Mouse (Mus musculus) hematopoietic stem cell, adult 5-6 weeks (primary cell): Measurements from ENCODE around the gene Cdcp2. TPM values are rescaled to one million over a fixed set of nuclear protein-coding genes. Genes with fewer than 3 reads are reported as not detected.
A peak's percentile ranks its signal among the peaks of the same experiment; 100 is the strongest.

Experiments used
- ATAC-seq, 2 experiments: fragments of 125-278 bp in 1 of 2; replicated peaks in 1 of 2; 2 replicates each; pipeline ENCODE4 v1.8.0; 2016 to 2017; ENCODE audit warnings: inconsistent platforms in 2 of 2, mild to moderate bottlenecking in 2 of 2, moderate number of reproducible peaks in 2 of 2, low read depth in 1 of 2, moderate TSS enrichment in 1 of 2; ENCODE audit not compliant: low FRiP score in 2 of 2, poor library complexity in 2 of 2, severe bottlenecking in 2 of 2, insufficient read depth in 1 of 2, low TSS enrichment in 1 of 2
- total RNA-seq: library from RNA; stranded (forward); fragments of 172-1452, 232-1000 nt; gene quantifications from 2 replicates; pipeline ENCODE4 v1.2.3, GENCODE M21; 2017

Cdcp2 gene
- not detected in 2 replicates for total RNA-seq

DNA sequence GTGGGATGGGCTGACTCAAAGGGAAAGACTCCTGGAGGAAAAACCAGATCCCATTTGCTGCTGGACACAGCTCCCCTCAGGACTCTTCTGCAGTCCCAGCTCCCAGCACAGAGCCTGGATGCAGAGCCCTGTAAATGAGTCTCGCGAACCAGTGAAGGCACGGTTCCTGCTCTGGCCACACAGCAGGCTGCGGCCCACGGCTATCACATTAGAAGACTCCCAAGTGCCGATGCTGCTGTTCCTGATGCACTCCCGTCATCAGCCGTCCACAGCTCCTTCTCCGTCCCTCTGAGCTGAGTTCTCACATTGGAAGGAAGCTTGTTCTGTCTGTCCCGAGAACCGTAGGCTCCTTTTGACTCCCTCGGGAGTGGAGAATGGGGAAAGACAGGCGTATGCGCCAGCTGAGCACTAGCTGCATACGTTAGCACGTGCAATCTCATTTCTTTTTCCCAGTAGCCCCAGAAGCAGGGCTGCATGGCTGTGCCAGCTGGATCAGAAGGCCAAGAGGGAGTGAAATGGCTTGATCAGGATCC is at the start of gene Cdcp2:
TSS of gene Cdcp2 (plus strand) at position 51 of the 533 bp plus-strand sequence.
- ATAC-seq: no peak

DNA sequence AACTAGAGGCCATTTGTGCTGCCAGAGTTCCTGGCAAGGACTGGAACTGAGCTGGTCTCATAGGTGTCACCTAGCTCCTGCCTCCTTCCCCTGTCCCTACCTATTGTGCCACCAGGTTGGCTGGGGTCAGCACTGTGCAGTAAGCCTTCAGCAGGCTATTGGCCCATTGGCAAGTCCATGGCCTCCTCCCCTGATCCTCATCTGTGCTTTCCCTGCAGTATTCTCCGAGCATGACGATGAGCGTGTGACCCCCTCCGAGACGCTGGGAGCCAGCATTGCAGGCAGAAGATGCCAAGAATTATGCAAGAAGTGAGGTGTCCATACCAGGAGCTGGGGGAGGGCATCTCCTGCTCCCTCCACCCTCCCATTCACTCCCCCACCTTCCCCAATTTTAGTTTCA is 48.9 kb upstream of the Cdcp2 start:
- no peak for ATAC-seq

DNA sequence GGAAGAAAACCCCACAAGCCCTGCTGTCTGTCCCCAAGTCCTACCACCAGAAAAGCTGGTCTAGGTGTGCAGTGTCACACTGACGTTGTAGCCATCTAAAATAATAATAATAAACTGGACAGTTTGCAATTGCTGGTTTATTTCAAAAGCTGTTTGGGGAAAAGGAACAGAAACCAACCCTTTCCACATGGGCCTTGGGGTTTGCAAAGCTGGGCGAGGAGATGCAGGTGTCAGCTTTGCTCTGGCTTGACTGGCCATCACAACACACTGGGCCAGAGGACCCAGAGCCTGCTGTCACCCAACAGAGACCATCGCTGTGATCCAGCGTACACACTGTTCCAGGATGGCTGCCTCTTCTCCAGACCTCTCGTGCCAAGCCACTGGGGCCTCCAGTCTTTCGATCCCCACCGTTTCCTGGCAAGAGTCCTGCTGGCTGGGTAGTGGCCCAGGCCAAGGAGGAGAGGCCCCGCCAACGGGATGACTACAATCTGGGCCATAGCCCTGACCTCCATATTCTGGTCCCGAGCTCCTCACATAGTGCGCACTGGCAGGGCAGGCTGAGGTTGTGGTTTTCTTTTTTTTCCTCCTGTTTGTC is 48.0 kb upstream of the Cdcp2 start:
- ATAC-seq: no peak

DNA sequence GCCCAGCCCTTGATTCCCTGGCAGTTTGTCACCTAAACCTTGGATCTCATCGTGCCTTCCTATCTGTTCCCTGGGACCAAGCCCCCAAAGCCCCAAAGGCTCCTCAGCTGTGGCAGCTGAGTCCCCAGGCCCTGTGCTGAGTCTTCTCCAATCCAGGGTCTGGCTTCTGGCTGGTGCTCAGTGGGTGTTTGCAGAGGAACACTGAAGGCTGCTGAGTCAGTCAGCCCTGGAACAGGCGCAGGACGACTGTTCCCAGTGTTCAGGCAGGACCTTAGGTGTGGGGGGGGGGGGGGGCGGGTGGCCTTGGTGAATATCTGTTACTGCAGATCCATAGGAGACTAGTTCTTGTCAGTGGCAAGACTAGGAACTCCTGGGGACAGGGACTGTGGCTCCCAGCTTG is 44.8 kb upstream of the Cdcp2 start:
- ATAC-seq: no peak

DNA sequence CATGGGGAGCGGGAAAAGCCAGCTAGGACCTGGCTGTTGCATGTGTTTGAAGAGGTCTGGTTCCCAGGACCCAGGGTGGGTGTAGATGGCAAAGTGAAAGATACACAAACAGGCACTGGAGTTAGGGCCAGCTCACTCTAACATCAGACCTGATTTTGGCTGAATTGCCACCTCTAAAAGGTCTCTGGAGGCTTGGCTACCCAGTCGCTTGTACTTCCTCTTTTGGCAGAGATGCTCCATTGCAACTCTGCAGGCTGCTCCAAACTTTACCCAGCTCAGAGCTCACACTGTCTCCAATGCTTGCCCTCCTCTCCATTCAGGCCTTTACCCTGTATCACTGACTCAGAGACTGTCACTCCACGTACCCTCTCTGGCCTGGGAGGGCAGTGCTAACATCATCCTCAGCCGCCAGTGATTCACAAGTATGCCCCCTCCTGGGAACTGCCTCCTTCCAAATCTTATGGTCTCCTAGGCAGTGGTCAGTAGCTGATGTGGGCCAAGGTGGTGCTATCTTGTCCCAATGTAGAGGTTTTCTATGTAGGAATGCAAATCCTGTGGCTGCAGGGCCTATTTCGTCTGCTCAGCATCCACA is 43.6 kb upstream of the Cdcp2 start:
- peak; percentile 37 to 56; a peak in 3 of 4 replicates for ATAC-seq

DNA sequence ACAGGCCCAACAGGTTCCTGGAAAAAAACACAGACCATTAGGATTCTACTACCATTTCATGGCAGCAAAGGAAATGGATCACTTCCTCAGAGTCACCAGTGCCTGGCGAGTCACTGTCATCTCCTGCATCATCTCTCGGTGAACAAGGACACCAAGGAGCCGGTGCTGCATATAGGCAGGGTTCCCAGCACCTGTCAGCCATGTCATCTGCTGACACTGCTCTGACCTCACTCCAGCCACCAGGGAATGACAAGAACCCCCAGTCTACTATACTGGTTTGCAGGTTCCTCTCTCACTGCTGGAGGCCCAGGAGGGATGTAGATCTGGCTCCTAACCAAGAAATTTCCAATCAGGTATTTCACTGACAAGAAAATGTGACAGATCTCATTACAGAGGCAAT is 40.6 kb upstream of the Cdcp2 start:
- ATAC-seq: no peak

DNA sequence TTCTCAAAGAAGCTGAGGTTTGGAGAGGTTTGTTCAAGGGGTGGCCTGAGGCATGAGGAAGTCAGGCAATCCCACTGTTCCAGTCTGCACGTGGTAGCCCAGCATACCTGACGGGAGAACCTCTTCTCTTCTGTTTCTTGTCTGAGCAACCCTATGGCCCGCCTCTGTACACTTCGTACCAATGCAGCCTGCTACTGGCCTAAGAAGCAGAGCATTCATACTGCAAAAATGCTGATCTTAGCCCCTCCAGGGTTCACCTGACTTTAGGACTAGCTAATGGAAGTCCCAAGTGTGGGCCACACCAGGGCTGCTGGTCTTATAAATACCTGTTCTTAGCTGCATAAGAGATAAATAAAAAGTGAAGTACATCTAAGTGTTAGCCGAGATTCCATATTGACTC is 38.3 kb upstream of the Cdcp2 start:
- no peak for ATAC-seq

DNA sequence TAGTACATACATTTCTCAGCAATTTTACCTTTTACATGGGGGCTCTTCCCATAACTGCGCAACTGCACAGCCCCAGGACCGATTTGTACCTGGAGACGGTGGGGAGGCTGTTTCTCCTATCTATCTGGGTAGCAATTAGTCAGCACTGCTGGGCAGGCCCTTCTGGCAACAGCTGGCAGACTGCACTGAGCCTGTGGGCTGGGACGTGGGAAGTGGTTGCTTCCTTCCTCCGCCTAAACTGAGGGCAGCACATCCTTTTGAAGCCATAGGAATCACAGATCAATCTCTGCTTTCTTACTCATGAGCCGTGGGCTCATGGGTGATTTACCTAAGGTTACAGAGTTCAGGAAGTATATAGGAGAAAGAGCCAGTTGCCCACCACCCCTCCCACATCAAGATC is 37.9 kb upstream of the Cdcp2 start:
- peak; percentile 88 to 89 for ATAC-seq

DNA sequence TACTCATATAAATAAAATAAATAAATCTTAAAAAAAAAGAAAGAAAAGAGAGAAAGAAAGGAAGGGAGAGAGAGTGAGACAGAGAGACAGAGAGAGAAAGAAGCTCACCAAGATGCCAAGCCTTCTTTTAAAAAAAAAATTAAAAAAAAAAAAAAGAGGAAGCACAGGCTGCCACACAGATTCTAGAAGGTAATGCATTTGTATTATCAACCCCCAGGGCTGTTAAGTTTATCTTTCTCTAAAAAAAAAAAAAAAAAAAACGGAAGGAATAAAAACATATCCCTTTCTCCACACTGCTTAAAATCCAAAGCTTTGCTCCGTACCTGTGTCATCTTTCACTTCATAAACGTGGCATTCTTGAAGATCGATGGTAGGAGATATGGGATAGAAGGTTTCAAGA is 35.1 kb upstream of the Cdcp2 start:
- no peak for ATAC-seq

DNA sequence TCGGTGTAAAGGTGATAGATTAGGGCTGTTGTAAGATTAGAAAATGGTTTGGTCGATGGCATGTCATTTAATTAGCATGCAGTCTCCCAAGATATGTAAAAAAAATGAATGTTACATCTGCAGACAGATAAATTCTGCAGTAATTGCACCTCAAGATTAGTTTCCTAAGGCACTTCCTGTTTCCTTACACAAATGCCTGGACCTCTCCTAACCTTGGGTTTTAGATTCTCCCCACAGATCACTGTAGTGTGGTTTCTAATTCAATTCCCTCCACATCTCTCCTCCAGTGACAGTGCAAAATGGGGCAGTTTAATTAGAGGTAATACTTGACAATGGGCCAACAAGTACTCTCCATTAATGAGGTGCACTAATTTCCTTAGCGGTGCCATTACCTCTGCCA is 33.5 kb upstream of the Cdcp2 start:
- ATAC-seq: no peak

DNA sequence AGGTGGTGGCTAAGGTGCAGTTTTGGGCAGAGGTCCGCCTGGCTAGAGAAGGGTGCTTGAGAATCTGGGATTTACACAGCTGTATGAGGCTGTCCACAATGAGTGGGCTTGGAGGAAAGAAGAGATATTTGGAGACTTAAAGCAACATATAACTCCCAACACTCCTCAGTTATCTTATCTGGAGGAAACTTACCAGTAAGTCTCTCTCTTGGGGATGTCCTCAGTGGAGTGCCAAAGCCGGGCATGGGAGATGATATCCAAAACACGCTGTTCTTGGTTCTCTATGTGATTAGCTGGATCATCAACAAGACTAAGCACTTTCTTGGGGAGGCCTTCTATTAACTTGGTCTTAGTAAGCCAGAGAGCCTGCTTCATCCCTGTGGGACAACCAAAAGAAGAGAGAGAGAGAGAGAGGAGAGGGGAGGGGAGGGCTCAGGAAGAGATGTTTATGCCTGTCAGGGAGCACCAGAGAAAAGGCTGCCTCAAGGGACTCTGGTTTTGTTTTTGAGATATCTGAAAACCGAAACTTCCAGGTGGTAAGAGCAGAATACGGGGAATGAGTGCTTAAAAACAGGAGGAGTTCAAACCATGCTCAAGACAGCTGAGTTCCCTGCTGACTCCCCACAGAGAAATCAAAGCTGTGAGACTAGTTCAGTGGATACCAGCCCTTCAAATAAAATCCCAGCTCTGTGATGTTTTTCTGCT is 32.1 kb upstream of the Cdcp2 start:
- ATAC-seq: no peak

DNA sequence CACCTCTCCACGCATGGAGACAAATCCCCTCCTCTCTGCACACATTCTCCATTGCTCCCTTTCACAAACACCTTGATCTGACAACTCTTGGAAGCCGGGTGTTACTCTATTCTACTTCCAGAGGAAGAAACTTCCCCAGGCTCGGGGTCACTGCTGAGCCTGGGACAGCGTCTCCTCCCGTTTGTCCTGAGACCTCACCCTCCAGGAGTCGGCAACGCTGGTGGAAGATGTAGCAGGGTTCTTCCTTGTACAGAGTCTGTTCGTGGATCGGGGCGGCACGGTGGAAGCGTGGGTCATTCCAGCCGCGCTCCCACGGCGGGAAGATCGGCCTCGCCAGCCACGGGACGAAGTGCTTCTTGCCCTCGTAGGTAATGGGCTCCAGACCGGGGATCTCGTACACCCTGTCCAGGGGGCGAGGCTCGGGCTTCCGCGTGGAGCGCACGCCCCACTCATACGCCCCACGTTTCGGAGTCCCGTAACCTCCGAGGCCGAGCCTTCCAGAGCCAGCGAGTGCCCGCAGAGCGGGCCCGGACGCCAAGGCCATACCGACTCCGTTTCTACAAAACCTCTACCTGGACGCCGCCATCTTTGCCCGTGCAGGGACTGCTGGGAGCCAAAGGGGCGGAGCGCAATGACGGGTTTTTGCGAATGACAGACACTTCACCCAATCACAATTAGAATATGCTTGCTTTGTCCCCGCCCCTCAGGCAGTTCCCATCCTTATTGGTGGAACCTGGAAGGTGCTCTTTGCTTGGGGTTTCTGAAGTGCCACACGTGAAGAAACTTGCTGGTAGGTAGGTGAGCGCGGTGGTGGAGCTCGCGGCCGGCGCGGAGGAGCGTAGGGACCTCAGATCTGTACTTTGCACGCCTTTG is 30.2 kb upstream of the Cdcp2 start, which contains the start of the genes Mrpl37 and Cyb5rl:
TSS of gene Mrpl37 (minus strand) at position 617 of the 873 bp plus-strand sequence.
TSS of gene Cyb5rl (plus strand) at position 737 of the 873 bp plus-strand sequence.
- peak; percentile 96 to 99 for ATAC-seq

DNA sequence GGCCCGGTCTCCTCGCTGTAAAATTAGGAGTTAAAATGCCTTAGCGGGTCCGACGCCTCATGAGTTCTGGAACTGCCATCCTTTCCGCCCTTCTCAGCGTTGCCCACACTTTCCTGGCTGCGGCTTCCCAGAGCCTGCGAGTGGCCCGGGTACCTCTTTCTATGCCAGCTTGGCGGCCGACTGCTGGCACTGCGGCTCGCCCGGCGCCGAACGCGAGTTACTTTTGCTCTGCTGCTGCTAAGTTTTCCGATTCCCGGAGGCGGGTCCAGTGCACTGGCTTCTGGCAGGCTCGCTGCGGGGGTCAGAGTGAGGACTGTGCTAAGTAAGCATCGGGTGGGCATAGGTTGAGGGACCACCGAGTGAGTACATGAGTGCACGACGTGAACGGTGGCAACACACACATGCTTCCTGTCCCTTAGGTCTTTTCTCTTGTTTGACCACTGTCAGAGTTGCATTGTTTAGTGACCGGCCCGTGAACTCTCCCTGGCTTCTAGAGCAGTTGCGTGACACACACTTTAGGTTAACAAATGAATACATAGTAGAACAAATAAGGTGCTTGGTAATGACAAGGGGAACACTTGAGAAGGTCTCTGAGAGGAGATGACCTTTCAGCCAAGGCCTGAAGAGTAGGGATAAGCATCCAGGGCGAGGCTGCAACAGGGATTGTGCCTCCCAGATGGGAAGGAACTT is 29.4 kb upstream of the Cdcp2 start:
- peak; percentile 44 to 57 for ATAC-seq

DNA sequence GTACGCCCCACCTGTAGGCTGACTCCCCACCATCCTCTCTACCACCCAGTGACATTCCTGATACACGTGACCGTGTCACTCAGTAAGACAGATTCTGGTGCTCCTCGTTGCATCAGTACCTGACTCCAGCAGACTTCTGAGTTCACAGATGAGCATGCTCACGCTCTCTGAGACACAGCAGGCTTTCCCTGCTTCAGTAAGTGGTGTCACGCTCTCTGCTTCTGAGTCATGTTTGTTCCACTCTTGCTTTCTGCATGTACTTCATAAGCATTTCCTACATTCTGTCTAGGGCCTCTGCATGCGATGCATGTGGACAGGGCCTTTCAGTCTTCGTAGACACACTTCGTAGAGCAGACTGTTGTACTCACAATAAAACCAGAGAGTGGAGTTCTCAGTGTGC is 24.3 kb upstream of the Cdcp2 start:
- ATAC-seq: no peak

DNA sequence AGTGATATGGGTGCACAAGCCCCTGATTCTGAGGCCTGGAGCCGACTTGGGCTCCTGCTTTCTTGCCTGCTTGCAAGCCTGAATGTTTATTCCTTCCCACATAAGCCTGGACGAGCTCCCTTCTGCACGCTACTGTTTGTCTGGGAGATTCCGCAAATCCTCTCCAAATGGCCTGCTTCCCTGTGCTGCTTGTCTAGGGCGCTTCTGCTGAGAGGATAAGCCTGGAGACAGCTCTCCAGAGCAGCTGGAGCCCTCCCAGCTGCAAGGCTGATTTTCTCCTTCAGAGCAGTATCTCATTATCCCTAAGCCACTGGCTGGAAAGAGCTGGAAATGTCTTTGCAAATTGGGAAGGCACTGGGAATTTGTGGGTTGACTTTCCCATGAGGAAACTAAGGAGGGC is 21.2 kb upstream of the Cdcp2 start:
- no peak for ATAC-seq

DNA sequence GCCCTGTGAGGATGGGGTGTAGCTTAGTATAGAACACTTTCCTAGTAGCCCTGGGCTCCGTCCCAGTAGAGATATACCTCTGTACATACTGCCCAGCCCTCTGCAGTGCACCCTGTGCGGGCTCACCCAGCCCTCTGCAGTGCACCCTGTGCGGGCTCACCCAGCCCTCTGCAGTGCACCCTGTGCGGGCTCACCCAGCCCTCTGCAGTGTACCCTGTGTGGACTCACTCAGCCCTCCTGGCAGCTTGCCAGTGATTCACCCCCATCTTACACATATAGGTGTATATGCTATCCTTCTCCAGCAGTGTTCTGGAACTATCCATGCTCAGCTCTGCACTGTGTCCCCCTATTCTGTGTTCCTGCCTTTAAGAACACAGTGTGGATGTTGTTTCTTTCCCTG is 17.8 kb upstream of the Cdcp2 start:
- ATAC-seq: no peak

DNA sequence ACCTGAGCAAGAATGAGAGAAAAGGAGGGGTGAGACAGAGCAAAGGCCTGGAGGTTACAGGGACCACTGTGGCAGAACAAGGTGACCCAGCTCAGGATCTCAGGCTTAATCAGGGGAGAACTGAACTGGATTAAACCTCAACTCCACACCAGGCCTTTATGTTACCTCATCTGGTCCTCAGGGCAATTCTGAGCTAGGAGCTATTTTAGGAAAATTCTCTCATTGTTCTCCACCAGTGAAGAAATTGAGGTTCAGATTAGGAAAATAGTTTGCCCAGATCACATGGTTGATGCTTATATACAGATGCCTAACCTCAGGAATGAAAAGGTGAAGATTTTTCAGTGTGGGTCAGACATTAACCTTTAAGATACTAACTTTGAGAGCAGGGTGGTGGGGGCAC is 17.0 kb upstream of the Cdcp2 start:
- no peak for ATAC-seq
